9 mouse cellular contexts compared by ENCODE assay signal in the genomic region with DNA sequence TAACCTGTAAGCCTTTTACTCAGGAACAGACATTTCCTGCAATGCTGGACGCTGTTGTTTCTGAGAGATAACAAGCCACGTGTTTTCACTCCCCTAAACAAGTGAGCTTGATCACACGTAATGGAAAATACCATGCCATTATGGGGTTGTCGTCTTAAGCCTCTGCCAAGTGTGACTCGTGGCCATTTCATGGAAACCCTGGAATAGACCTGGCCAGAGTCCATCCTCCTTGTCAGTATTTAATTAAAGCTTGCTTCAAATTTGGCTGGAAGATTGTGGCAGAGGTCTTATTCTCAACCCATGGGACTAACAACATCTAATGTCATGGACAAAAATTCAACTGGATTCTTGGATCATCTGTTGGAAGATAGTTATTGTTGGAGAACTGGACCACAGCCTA. TPM values are rescaled to one million over a fixed set of nuclear protein-coding genes. Genes with fewer than 3 reads are reported as not detected.
DNase-seq lines count a peak whose midpoint lies in the region; ATAC-seq lines count a peak whose summit lies in the region.
"Had no signal": no experiment of that assay in that cellular context is flagged by ENCODE, and none has a peak within 500 bp of the region (broad histone marks: within the 10 kb centered on the region; RNA-seq: fewer than 3 reads in every experiment).

No protein-coding gene starts in this region.

- H3K4me2 ChIP-seq in heart, embryonic 15.5 days: peak overlapping the region; percentile 5; the same call in 1 of the 2 replicates
- H3K4me2 ChIP-seq: limb, embryonic 15.5 days had no signal

- H3K4me3 ChIP-seq in heart, embryonic 15.5 days: no peak overlapping the region
- H3K4me3 ChIP-seq: limb, embryonic 15.5 days had no signal

- ATAC-seq in heart, embryonic 15.5 days (replicated peaks; ENCODE audit: insufficient number of reproducible peaks, insufficient read depth, low FRiP score, low read depth): peak; percentile 79

- no peak overlapping the region for H3K9ac ChIP-seq in heart, embryonic 15.5 days
- H3K9ac ChIP-seq: limb, embryonic 15.5 days had no signal

- H3K27me3 ChIP-seq in heart, embryonic 15.5 days: no peaks in the 10 kb centered on the region
- H3K27me3 ChIP-seq: limb, embryonic 15.5 days had no signal

- H3K27ac ChIP-seq in heart, embryonic 15.5 days: peak overlapping the region; percentile 68
- H3K27ac ChIP-seq: limb, embryonic 15.5 days had no signal

- DNase-seq in gastrocnemius, adult 18-20 months (ENCODE audit: low spot score): peak; percentile 64
- no peak for DNase-seq in gastrocnemius, postnatal 36 days
- DNase-seq in lung, postnatal 10 days: peak; percentile 56
- DNase-seq in lung, adult 18-20 months: no peak
- DNase-seq in naive thymus-derived CD4-positive, alpha-beta T cell, adult 2 months (ENCODE audit: low read depth): peak; percentile 4
- DNase-seq in spleen, postnatal 10 days (ENCODE audit: low spot score in 2 of 2): no peak
- DNase-seq in thymus, postnatal 0 days (ENCODE audit: low spot score): no peak

- intact Hi-C loops in gastrocnemius, postnatal 36 days (cut with DNase I): loop anchor here (2.0 kb wide), 1 partner anchor 39 kb away; a partner anchor contains a TSS

- H3K36me3 ChIP-seq in heart, embryonic 15.5 days: no peaks in the 10 kb centered on the region

- 12% methylated on average over 5 of the region's 5 CpGs for WGBS in heart, embryonic 15.5 days

- H3K4me1 ChIP-seq in heart, embryonic 15.5 days (replicated peaks): peaks cover 36% of the 10 kb centered on the region

- no peaks in the 10 kb centered on the region for H3K9me3 ChIP-seq in heart, embryonic 15.5 days (replicated peaks)
- H3K9me3 ChIP-seq: limb, embryonic 15.5 days had no signal

RNA-seq across cellular contexts. Expression of a gene that starts 16.8 kb away (rescaled TPM):
- 10 to 100 TPM; 28.9 to 45.2 TPM for total RNA-seq in gastrocnemius, adult 18-20 months (2021)
- 10 to 100 TPM; 14.7 to 17.2 TPM for total RNA-seq in gastrocnemius, postnatal 36 days (2021)
- polyA plus RNA-seq in heart, embryonic 15.5 days (2015; fragmentation: Nextera tagmentation; extraction: Ambion mirVana): 10.7 and 28.0 TPM in 2 replicates
- polyA plus RNA-seq in thymus, postnatal 0 days (2015; fragmentation: Nextera tagmentation; extraction: Ambion mirVana): 140 and 157 TPM in 2 replicates

RNA-seq across cellular contexts. Expression of a gene that starts 38.7 kb away (rescaled TPM):
- 10 to 100 TPM; 21.4 to 27.5 TPM for total RNA-seq in gastrocnemius, adult 18-20 months (2021)
- total RNA-seq in gastrocnemius, postnatal 36 days (2021): 10 to 100 TPM; 17.6 to 22.5 TPM
- polyA plus RNA-seq in heart, embryonic 15.5 days (2015; fragmentation: Nextera tagmentation; extraction: Ambion mirVana): 44.4 and 50.2 TPM in 2 replicates
- polyA plus RNA-seq in thymus, postnatal 0 days (2015; fragmentation: Nextera tagmentation; extraction: Ambion mirVana): 59.8 and 73.2 TPM in 2 replicates

RNA-seq across cellular contexts. Expression of a gene that starts 50.0 kb away (rescaled TPM):
- 10 to 100 TPM; 13.8 to 14.2 TPM for total RNA-seq in gastrocnemius, adult 18-20 months (2021)
- total RNA-seq in gastrocnemius, postnatal 36 days (2021): 10 to 100 TPM; 13.1 to 17.1 TPM
- 27.5 and 40.4 TPM in 2 replicates for polyA plus RNA-seq in heart, embryonic 15.5 days (2015; fragmentation: Nextera tagmentation; extraction: Ambion mirVana)
- 65.1 and 75.2 TPM in 2 replicates for polyA plus RNA-seq in thymus, postnatal 0 days (2015; fragmentation: Nextera tagmentation; extraction: Ambion mirVana)

Comparison
In these comparisons a context has a peak if more than half of its experiments do, and no peak if none do; other contexts are left out.
1. DNase-seq: peak in gastrocnemius, adult 18-20 months (single experiment), lung, postnatal 10 days (single experiment) and naive thymus-derived CD4-positive, alpha-beta T cell, adult 2 months (single experiment); none in gastrocnemius, postnatal 36 days (0 of 2), lung, adult 18-20 months (0 of 2), spleen, postnatal 10 days (0 of 2) and thymus, postnatal 0 days (single experiment).